Mouse (Mus musculus) spleen, postnatal 14 days (tissue): ENCODE measurements around the gene Lpp.

Experiments
- DNase-seq, 2 experiments: peaks; one replicate each; pipeline ENCODE4 v3.0.0; 2021 to 2022; ENCODE audit warnings: low spot score in 2 of 2

Gene Lpp

GRCm38 (mm10) chr16:24435115-24435553, 41.8 kb downstream of the Lpp start:
- no peak for DNase-seq

GRCm38 (mm10) chr16:24438438-24438837, 45.1 kb downstream of the Lpp start:
- DNase-seq, result no peak

GRCm38 (mm10) chr16:24441338-24441737, 48.0 kb downstream of the Lpp start:
- DNase-seq, result no peak

- no peak for DNase-seq
Observed at GRCm38 (mm10) chr16:24442500-24443122, 49.3 kb downstream of the Lpp start.

- no peak for DNase-seq
Observed at GRCm38 (mm10) chr16:24443123-24443515, 49.8 kb downstream of the Lpp start.

GRCm38 (mm10) chr16:24443555-24443954, 50.2 kb downstream of the Lpp start:
- DNase-seq, result no peak

- no peak for DNase-seq
Observed at GRCm38 (mm10) chr16:24444818-24445217, 51.5 kb downstream of the Lpp start.

- no peak for DNase-seq
Observed at GRCm38 (mm10) chr16:24445473-24445872, 52.2 kb downstream of the Lpp start.

- DNase-seq, result no peak
Observed at GRCm38 (mm10) chr16:24446449-24446848, 53.1 kb downstream of the Lpp start.

- no peak for DNase-seq
Observed at GRCm38 (mm10) chr16:24447666-24448492, 54.6 kb downstream of the Lpp start.

GRCm38 (mm10) chr16:24448493-24448845, 55.2 kb downstream of the Lpp start:
- DNase-seq, result no peak

- no peak for DNase-seq
Observed at GRCm38 (mm10) chr16:24449806-24450205, 56.5 kb downstream of the Lpp start.

GRCm38 (mm10) chr16:24450256-24450655, 56.9 kb downstream of the Lpp start:
- no peak for DNase-seq

GRCm38 (mm10) chr16:24451123-24451522, 57.8 kb downstream of the Lpp start:
- DNase-seq, result no peak

GRCm38 (mm10) chr16:24453536-24453935, 60.2 kb downstream of the Lpp start:
- DNase-seq, result no peak

- DNase-seq, result no peak
Observed at GRCm38 (mm10) chr16:24454493-24454892, 61.2 kb downstream of the Lpp start.

- DNase-seq, result no peak
Observed at GRCm38 (mm10) chr16:24455361-24455855, 62.1 kb downstream of the Lpp start.

- DNase-seq, result no peak
Observed at GRCm38 (mm10) chr16:24463842-24464241, 70.5 kb downstream of the Lpp start.

- DNase-seq, result no peak
Observed at GRCm38 (mm10) chr16:24464436-24464835, 71.1 kb downstream of the Lpp start.

GRCm38 (mm10) chr16:24465633-24466032, 72.3 kb downstream of the Lpp start:
- no peak for DNase-seq

- DNase-seq, result no peak
Observed at GRCm38 (mm10) chr16:24467544-24468290, 74.4 kb downstream of the Lpp start.

GRCm38 (mm10) chr16:24469313-24469712, 76.0 kb downstream of the Lpp start:
- DNase-seq, result no peak
